Mouse (Mus musculus) MEL-GATA-1-ER (cell line): ENCODE results near the gene Arpc4.
A peak's percentile ranks its signal among the peaks of the same experiment; 100 is the strongest.

ENCODE experiments used
- DNase-seq: peaks from one replicate; pipeline ENCODE4 v3.0.0-alpha.2; 2012; ENCODE audit warnings: low read depth; ENCODE audit errors: extremely low read depth

The Arpc4 gene

DNA sequence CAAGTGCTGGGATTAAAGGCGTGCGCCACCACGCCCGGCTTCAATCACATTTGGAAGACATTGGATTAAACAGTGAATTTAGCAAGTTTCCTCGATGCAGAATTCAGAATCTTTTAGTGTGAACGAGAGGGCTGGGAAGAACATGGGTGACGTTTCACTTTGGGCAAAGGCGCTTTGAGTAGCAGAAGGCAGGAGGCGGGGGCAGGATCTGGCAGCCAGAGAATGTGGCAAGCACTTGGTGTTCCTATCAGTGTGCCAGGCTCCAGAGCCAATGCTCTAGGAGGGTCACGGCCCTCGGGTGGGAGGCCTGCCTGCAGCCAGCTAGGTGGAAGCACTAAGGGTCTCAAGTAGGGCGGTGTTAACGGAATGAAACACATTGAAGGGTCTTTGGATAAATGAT lies 24.2 kb downstream of the Arpc4 start:
- DNase-seq = no peak

DNA sequence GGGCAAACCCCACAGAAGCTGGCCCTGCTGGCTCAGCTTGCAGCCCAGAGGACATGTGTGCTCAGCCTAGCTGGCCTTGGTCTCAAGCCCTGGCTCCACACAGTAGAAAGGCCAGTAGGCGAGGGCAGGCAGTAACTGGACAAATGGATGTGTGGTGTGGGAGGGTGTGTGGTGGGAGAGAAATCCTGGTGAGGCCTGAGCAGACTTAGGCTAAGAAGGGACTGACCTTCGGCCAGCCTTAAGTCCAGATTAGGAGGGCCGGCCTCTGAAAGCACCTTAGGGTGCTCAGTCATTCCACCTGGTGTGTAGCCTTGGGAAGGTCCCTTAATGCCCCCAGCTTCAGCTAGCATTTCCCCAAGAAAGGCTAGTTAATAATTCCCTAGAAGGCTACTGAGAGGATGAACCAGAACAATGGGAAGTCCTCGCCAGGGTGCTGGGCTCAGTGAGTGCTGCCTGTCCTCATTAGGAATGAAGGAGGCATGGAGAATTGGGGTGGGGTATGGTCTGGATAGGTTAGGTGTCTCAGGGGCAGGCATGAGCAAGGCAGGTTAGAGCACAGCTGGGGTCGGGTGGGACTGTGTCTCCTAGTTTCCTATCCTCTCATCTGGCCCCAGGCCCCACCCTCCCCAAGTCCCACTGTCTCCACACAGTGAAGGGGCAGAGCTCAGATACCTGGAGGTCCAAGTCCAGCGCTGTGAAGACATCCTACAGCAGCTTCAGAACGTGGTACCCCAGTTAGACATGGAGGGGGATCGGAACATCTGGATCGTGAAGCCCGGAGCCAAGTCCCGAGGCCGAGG lies 26.9 kb downstream of the Arpc4 start:
- no peak for DNase-seq

DNA sequence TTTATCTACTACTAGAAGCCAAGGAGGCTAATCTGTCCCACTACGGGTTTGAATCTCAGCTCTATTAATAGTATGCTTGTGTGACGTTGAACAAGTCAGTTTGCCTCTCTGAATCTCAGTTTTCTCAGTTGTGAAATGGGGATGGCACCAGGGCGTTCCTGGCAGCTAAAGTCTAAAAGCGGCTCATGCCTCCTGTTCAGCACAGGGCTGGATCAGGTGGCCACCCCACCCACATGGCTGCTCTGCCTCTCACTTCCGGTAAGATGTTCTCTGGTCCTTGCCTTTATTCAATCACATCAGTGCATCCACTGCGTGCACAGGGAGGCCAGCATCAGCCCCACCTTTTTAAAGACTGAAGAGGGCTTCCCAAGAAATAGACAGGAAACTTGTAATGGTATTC lies 27.6 kb downstream of the Arpc4 start:
- no peak for DNase-seq

DNA sequence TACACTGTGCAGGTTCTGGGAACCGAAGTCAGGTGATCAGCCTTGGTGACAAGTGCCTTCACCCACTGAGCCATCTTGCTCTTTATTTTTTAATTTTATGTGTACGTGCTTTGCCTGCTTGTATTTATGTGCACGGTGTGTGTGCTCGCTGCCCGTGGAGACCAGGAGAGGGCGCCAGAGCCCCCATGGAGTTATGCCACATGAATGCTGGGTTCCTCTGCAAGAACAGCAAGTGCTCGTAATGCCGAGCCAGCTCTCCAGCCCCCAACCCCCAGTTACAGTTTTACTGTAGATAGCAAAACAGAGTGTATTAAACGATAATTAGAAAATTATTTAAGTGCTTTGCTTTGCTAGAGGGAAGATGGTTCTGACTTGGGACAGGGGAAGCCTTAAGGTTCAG lies 28.8 kb downstream of the Arpc4 start:
- DNase-seq = no peak

DNA sequence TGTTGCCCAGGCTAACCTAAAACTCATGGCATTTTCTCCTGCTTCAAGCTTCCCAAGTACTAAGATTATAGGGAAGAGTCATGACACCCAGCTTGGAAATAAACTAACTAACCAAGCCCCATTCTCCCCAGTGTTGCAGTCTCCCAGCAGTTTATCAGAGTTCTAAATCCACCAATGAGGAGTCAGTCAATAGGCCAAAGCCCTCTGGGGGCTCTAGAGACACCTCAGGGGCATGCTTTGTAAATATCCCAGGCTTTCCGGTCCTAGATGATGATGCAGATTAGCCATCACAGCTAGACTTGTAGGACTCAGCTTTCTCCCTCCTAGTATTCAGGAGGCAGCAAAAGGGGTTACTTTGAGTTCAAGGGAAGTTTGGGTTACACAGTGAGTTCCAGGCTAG lies 32.1 kb downstream of the Arpc4 start:
- no peak for DNase-seq

GRCm38 (mm10) chr6:113416416-113416815 lies 38.5 kb downstream of the Arpc4 start:
- no peak for DNase-seq

- DNase-seq = no peak
Measured at GRCm38 (mm10) chr6:113418441-113419198, 40.7 kb downstream of the Arpc4 start.

DNA sequence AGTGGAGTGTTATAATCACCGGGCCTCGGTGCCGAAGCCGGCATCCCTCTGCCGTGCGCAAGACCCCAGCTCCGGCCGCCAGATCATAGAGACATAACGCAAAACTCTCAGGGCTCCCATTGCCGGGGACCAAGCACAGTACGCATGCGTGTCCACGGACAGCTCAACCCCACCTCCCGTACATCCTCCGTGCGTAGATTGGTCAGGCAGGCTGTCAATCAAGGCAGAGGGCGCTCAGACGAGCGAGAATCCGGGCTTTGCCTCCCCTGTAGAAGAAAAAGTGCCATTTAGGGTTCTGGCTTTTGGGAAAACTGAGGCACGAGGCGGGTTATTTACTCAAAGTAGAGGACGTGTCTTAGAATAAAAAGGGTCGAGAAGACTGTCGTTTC lies 41.3 kb downstream of the Arpc4 start, which contains the start of gene Rpusd3:
Gene Rpusd3, minus strand, starts transcription at position 142 of the 389 bp plus-strand sequence.
- DNase-seq = peak; percentile 93

DNA sequence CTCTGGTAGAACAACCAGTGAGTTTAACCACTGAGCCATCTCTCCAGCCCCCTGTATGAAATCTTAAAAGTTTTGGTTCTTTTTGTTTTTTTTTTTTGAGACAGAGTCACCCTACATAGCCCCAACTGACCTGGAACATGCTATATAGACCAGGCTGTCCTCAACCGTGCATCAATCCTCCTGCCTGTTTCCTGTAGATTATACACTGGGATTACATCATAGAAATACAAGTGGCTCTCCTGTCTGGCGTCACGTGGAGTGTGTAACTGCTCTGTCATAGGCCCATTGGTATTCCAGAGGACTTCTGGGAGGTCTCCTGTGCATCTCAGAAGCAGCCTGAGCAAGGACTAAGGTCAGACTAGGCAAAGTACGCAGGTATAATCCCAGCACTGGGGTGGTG lies 45.1 kb downstream of the Arpc4 start:
- peak; percentile 72 for DNase-seq

DNA sequence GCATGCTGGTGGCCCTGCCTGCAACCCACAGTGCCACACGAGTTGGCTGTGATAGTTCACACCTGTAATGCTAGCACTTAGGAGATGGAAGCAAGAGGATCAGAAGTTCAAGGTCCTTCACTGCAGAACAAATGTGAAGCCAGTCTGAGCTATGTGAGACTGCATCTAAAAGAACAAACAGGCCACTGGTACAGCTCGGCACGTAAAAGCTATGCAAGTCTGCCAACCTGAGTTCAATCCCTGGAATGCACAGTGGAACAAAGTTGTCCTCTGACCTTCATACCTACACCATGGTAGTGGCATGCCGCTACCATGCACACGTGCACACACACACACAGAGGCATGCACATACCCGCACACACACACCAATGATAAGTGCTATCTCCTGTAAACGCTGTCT lies 46.3 kb downstream of the Arpc4 start:
- DNase-seq = no peak

GRCm38 (mm10) chr6:113426696-113427095 lies 48.8 kb downstream of the Arpc4 start:
- DNase-seq = no peak

GRCm38 (mm10) chr6:113427397-113427796 lies 49.5 kb downstream of the Arpc4 start:
- DNase-seq = peak; percentile 45

DNA sequence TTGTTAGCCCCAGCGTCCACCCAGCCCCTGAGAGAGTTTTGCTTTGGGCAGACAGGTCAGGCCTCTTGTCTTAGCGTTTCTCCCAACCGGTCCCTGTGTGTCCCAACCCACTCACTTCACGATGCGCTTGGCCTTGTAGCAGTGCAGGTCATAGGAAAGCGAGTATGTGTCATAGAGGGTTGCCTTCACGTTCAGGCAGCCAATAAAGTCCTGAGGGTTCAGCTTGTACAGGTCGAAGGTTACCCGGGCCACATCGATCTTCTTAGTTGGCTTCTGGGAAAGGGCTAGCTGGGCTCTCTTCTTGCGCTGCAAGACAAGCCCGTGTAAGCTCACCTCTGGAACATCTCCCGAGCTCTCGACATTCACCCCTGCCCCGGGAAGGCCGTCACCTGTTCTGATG lies 50.1 kb downstream of the Arpc4 start:
- DNase-seq = no peak

DNA sequence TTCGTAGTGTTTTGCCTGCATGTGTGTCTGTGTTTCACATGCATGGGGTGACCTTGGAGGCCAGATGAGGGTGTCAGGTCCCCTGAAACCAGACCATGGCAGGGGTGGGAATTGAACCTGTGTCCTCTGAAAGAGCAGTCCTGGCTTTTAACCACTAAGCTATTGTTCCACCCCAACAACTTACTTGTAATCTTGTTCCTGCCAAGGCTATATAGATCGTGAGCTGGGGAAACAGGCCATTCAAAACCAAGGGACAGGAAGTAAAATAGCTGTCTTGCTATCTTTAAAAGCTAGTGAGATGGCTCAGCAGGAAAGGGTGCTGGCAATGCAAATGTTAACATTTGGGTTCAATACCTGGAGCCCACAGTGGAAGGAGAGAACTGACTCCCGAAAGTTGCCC lies 52.0 kb downstream of the Arpc4 start:
- no peak for DNase-seq

- no peak for DNase-seq
Measured at GRCm38 (mm10) chr6:113430846-113431245, 52.9 kb downstream of the Arpc4 start.

- no peak for DNase-seq
Measured at GRCm38 (mm10) chr6:113431801-113432200, 53.9 kb downstream of the Arpc4 start.

DNA sequence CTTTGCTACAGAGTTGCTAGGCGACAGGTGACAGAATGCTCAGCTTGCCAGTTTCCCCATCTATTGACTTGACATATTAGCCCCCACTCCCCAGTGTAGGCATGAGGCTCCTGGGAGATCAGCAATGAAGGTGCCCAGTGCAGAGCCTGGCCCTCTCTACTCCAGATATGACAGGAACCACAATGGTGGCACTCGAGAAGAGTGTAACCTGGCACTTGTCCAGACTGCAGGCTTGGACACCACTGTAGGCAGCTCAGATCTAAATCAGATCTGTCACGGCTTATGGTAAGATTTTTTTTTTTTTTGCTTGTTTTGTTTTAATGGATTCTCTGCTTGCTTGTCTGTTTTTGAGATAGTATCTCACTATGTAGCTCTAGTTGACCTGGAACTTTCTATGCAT lies 55.7 kb downstream of the Arpc4 start:
- DNase-seq = no peak

GRCm38 (mm10) chr6:113434691-113435090 lies 56.8 kb downstream of the Arpc4 start:
- DNase-seq = no peak

- DNase-seq = no peak
Measured at GRCm38 (mm10) chr6:113435664-113436205, 57.8 kb downstream of the Arpc4 start, which contains the start of gene Cidec. Cidec (minus strand) TSS chr6:113435760.

GRCm38 (mm10) chr6:113437135-113437534 lies 59.2 kb downstream of the Arpc4 start:
- no peak for DNase-seq

DNA sequence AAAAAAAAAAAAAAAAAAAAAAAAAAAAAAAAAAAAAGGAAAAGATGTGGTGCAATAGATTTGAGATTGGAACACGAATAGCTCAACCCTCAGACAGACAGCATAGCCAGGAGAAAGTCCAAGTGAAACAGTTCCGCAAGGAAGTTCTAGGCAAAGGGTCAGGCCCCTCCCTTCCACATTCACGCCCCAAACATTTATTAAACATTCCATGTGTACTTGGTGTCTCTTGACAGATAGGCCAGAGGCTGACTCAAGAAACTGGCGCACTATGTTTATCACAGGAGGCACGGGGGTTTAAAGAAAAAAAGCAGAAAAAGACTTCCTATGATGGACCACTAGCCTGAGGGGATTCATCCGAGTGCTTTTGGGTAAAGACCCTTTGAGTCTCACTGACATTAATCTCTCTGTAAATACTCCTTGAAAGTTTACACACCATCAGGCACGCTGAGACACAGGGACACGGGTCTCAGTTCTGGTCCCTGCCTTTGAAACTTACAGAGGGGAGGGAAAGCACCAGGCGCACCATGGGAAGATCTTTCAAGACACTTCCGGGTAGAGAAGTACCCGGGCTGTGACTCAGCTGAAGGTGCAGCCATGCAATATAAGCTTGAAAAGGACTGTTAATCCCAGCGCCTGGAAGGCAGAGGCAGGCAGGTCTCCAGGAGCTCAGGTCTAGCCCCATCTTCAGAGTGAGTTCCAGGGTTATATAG lies 61.0 kb downstream of the Arpc4 start:
- no peak for DNase-seq
